Mouse (Mus musculus) frontal cortex, postnatal 10 days (tissue): Measurements from ENCODE around the gene Mapkapk5.

Source experiments
- DNase-seq, 2 experiments: peaks; one replicate each; pipeline ENCODE4 v3.0.0; 2022; ENCODE audit warnings: low spot score in 2 of 2, mixed read lengths in 1 of 2

The Mapkapk5 gene

GRCm38 (mm10) chr5:121500719-121501118 lies 45.0 kb downstream of the Mapkapk5 start:
- DNase-seq, result no peak

GRCm38 (mm10) chr5:121493305-121493704 lies 52.4 kb downstream of the Mapkapk5 start:
- peak; percentile 19 to 50 for DNase-seq

- DNase-seq, result no peak
Measured at GRCm38 (mm10) chr5:121484801-121485200, 60.9 kb downstream of the Mapkapk5 start.

- no peak for DNase-seq
Measured at GRCm38 (mm10) chr5:121477680-121478079, 68.0 kb downstream of the Mapkapk5 start.

- no peak for DNase-seq
Measured at GRCm38 (mm10) chr5:121476040-121476439, 69.7 kb downstream of the Mapkapk5 start.
